Mouse (Mus musculus) forebrain, postnatal 0 days (tissue): Measurements from ENCODE around the gene Ubash3a. TPM values are rescaled to one million over a fixed set of nuclear protein-coding genes. Genes with fewer than 3 reads are reported as not detected.

Source experiments
- ATAC-seq: fragments of 200-750 bp; cut with Nextera tagmentation; 2 replicates; pipeline ENCODE4 v1.8.0; 2017; ENCODE audit warnings: mild to moderate bottlenecking, moderate library complexity
- DNase-seq: peaks from one replicate; pipeline ENCODE4 v3.0.0-alpha.2; 2015
- H3K27ac ChIP-seq: fragments of 300-500 bp; sonication (generic); 2 replicates; pipeline ENCODE4 v1.5.1; 2014; ENCODE audit warnings: low read depth, mild to moderate bottlenecking, antibody characterized with exemption, low read length, moderate library complexity, mixed read lengths
- H3K27me3 ChIP-seq: fragments of 300-500 bp; sonication (generic); 2 replicates; pipeline ENCODE4 v1.6.1; 2014; ENCODE audit warnings: mild to moderate bottlenecking, low read length, mixed read lengths; ENCODE audit not compliant: insufficient read depth
- H3K36me3 ChIP-seq: fragments of 300-500 bp; sonication (generic); 2 replicates; pipeline ENCODE4 v1.6.1; 2014; ENCODE audit warnings: mild to moderate bottlenecking, moderate library complexity; ENCODE audit not compliant: insufficient read depth
- H3K4me1 ChIP-seq: fragments of 300-500 bp; sonication (generic); 2 replicates; pipeline ENCODE4 v1.6.1; 2014; ENCODE audit warnings: antibody characterized with exemption; ENCODE audit not compliant: insufficient read depth
- H3K4me2 ChIP-seq: fragments of 300-500 bp; sonication (generic); 2 replicates; pipeline ENCODE4 v1.6.1; 2014; ENCODE audit warnings: low read depth, mild to moderate bottlenecking, moderate library complexity
- H3K4me3 ChIP-seq: fragments of 300-500 bp; sonication (generic); 2 replicates; pipeline ENCODE4 v1.5.1; 2014; ENCODE audit warnings: low read depth, low read length, mixed read lengths
- H3K9ac ChIP-seq: fragments of 300-500 bp; sonication (generic); 2 replicates; pipeline ENCODE4 v1.6.1; 2014; ENCODE audit warnings: mild to moderate bottlenecking
- H3K9me3 ChIP-seq: fragments of 300-500 bp; sonication (generic); 2 replicates; pipeline ENCODE4 v1.6.1; 2016; ENCODE audit warnings: low read length
- CTCF ChIP-seq: sonication (generic); IDR thresholded peaks from 2 replicates; pipeline ENCODE4 v1.5.1; 2016; ENCODE audit warnings: antibody characterized with exemption, control low read depth, low read depth
- WGBS: fragments of 180-500 bp; shearing (Covaris S2); extraction: QIAGEN DNeasy Blood & Tissue Kit; methylation state at CpG from one replicate; pipeline ENCODE4 v1.1.7; 2014; 5-methylcytosine and 5-hydroxymethylcytosine counted together
- polyA plus RNA-seq: library from polyadenylated mRNA; unstranded; fragments of >200 nt; fragmentation: Nextera tagmentation; extraction: Ambion mirVana; gene quantifications from 2 replicates; pipeline ENCODE4 v1.2.1, GENCODE M21; 2015
- total RNA-seq: library from RNA; depleted of rRNA; stranded (reverse); fragments of >200 nt; gene quantifications from 2 replicates; pipeline ENCODE4 v1.2.3, GENCODE M21; 2014

Ubash3a gene
- total and polyA plus RNA-seq, 2 experiments from 2014 or later: 0.14 TPM; not detected in 1

DNA sequence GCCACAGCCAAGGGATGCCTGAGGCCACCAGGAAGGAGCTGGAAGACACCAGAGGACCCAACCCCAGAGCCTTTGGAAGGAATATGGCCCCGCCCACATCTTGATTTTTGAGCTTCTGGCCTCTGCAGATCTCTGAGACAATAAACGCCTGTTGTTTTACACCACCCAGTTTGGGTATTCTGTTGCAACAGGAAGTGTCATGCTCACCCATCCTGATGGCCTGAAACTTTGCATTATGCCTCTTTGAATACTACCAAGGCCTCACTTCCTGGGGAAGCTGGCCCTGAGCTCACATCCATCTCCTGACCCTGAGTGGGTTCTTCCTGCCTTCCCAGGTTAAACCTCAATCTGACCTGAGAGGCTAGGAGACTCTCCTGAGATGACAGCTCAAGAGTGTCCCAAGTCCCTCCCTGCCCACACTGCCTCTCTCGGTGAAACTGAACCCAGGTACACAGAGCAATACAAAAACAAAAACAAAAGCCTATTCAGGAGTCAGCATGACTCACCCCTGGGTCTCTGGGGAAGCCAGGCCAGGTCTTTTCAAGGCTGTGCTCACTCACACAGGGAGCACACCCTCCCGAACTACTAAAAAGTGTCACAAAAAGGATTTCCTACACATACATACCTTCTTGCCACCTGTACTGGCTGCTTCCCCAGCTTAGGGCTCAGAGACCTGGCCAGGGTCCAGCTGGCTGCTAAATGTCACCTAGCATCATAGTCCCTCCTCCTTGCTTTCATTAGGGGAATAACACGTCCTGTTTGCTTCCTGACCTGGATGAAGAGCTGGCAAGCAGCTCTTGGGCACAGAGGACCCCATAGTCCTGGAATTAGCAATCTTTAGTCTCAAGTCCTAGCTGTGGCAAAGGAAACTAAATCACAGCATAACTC is 8.6 kb downstream of the Ubash3a start:
- ATAC-seq: no peak
- Histone ChIP-seq H3K4me3 (no peak overlapping the region), H3K27me3 (no peaks in the 10 kb centered on the region), H3K4me1 (no peaks in the 10 kb centered on the region), H3K27ac (no peak overlapping the region), H3K4me2 (no peak overlapping the region), H3K9me3 (no peaks in the 10 kb centered on the region), H3K36me3 (no peaks in the 10 kb centered on the region), H3K9ac (no peak overlapping the region)
- TF ChIP-seq CTCF: no peak
- 42% methylated on average over 5 of the region's 5 CpGs for WGBS
- DNase-seq: no peak

DNA sequence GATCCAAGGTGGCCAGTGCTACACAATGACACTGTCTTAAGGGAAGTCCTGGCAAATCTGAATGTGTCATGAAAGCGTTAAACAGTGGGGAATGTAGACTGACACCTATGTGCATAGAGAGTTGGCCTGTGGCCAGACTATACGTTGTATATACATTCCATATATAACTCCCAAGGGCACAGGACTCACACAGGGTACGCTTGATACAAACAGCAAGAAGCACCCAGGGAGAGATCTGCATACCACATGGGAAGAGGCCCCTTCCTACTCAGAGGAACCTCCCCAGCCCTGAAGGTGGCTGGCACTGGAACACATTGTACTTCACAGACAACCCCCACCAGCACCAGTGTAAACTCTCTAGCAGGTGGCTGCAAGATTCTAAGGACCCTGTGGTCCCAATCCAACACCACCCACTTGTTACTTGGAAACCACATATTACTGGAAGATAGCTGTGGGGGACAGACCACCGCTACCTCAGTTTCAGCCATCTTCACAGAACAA is 15.2 kb downstream of the Ubash3a start:
- no peaks in the 10 kb centered on the region for H3K4me1 ChIP-seq
- no peak for DNase-seq
- H3K27ac ChIP-seq: no peak overlapping the region
- WGBS: 78% methylated on average over 4 of the region's 4 CpGs
- ATAC-seq: no peak
- no peak overlapping the region for H3K4me3 ChIP-seq
- no peaks in the 10 kb centered on the region for H3K9me3 ChIP-seq
- no peaks in the 10 kb centered on the region for H3K27me3 ChIP-seq
- H3K9ac ChIP-seq: no peak overlapping the region
- no peak for TF ChIP-seq CTCF
- H3K36me3 ChIP-seq: no peaks in the 10 kb centered on the region
- H3K4me2 ChIP-seq: no peak overlapping the region

GRCm38 (mm10) chr17:31223835-31224234 is 16.2 kb downstream of the Ubash3a start:
- WGBS: 77% methylated on average over 7 of the region's 7 CpGs
- Histone ChIP-seq H3K4me2 (no peak overlapping the region), H3K27me3 (no peaks in the 10 kb centered on the region), H3K36me3 (no peaks in the 10 kb centered on the region), H3K4me3 (no peak overlapping the region), H3K27ac (no peak overlapping the region), H3K9ac (no peak overlapping the region), H3K4me1 (no peaks in the 10 kb centered on the region), H3K9me3 (no peaks in the 10 kb centered on the region)
- no peak for ATAC-seq
- TF ChIP-seq CTCF: no peak
- DNase-seq: no peak

GRCm38 (mm10) chr17:31224591-31224990 is 16.9 kb downstream of the Ubash3a start:
- no peak overlapping the region for H3K27ac ChIP-seq
- H3K4me3 ChIP-seq: no peak overlapping the region
- no peaks in the 10 kb centered on the region for H3K27me3 ChIP-seq
- no peaks in the 10 kb centered on the region for H3K9me3 ChIP-seq
- H3K36me3 ChIP-seq: no peaks in the 10 kb centered on the region
- no peak overlapping the region for H3K4me2 ChIP-seq
- no peaks in the 10 kb centered on the region for H3K4me1 ChIP-seq
- no peak overlapping the region for H3K9ac ChIP-seq
- WGBS: 90% methylated on average over 8 of the region's 8 CpGs
- DNase-seq (no peak), ATAC-seq (no peak)
- no peak for TF ChIP-seq CTCF

- no peak overlapping the region for H3K4me2 ChIP-seq
- no peaks in the 10 kb centered on the region for H3K4me1 ChIP-seq
- H3K27ac ChIP-seq: no peak overlapping the region
- H3K9me3 ChIP-seq: no peaks in the 10 kb centered on the region
- DNase-seq: no peak
- ATAC-seq: no peak
- 87% methylated on average over 3 of the region's 3 CpGs for WGBS
- H3K4me3 ChIP-seq: no peak overlapping the region
- TF ChIP-seq CTCF: no peak
- no peaks in the 10 kb centered on the region for H3K36me3 ChIP-seq
- H3K27me3 ChIP-seq: no peaks in the 10 kb centered on the region
- no peak overlapping the region for H3K9ac ChIP-seq
Observed at GRCm38 (mm10) chr17:31226368-31226767, 18.7 kb downstream of the Ubash3a start.

GRCm38 (mm10) chr17:31226931-31227330 is 19.3 kb downstream of the Ubash3a start:
- 91% methylated on average over 7 of the region's 7 CpGs for WGBS
- ATAC-seq (no peak), DNase-seq (no peak)
- no peak overlapping the region for H3K4me2 ChIP-seq
- no peaks in the 10 kb centered on the region for H3K27me3 ChIP-seq
- no peak overlapping the region for H3K9ac ChIP-seq
- H3K4me1 ChIP-seq: no peaks in the 10 kb centered on the region
- no peak overlapping the region for H3K27ac ChIP-seq
- H3K36me3 ChIP-seq: no peaks in the 10 kb centered on the region
- H3K4me3 ChIP-seq: no peak overlapping the region
- no peak for TF ChIP-seq CTCF
- H3K9me3 ChIP-seq: no peaks in the 10 kb centered on the region

- H3K4me1 ChIP-seq: no peaks in the 10 kb centered on the region
- 45% methylated on average over 6 of the region's 6 CpGs for WGBS
- TF ChIP-seq CTCF: no peak
- ATAC-seq: no peak
- H3K27me3 ChIP-seq: no peaks in the 10 kb centered on the region
- H3K27ac ChIP-seq: no peak overlapping the region
- H3K4me3 ChIP-seq: no peak overlapping the region
- no peak overlapping the region for H3K9ac ChIP-seq
- no peaks in the 10 kb centered on the region for H3K36me3 ChIP-seq
- no peaks in the 10 kb centered on the region for H3K9me3 ChIP-seq
- DNase-seq: no peak
- H3K4me2 ChIP-seq: no peak overlapping the region
Observed at GRCm38 (mm10) chr17:31231780-31232179, 24.1 kb downstream of the Ubash3a start.
